Mouse (Mus musculus) stomach, postnatal 0 days (tissue): ENCODE data around the gene Sik3. TPM values are rescaled to one million over a fixed set of nuclear protein-coding genes. Genes with fewer than 3 reads are reported as not detected.

Source experiments
- ATAC-seq: fragments of 200-750 bp; cut with Nextera tagmentation; 2 replicates; pipeline ENCODE4 v1.8.0; 2017; ENCODE audit not compliant: low FRiP score, low TSS enrichment
- DNase-seq: peaks from one replicate; pipeline ENCODE4 v3.0.0-alpha.2; 2016; ENCODE audit warnings: low spot score
- H3K27ac ChIP-seq: fragments of 300-500 bp; sonication (generic); replicated peaks from 2 replicates; pipeline ENCODE4 v1.5.1; 2014; ENCODE audit warnings: mild to moderate bottlenecking, control low read depth
- H3K27me3 ChIP-seq: fragments of 300-500 bp; sonication (generic); 2 replicates; pipeline ENCODE4 v1.6.1; 2014; ENCODE audit warnings: low read length; ENCODE audit not compliant: control insufficient read depth, insufficient read depth
- H3K36me3 ChIP-seq: fragments of 300-500 bp; sonication (generic); 2 replicates; pipeline ENCODE4 v1.6.1; 2014; ENCODE audit warnings: low read length, mixed read lengths; ENCODE audit not compliant: control insufficient read depth, insufficient read depth
- H3K4me1 ChIP-seq: fragments of 300-500 bp; sonication (generic); replicated peaks from 2 replicates; pipeline ENCODE4 v1.6.1; 2014; ENCODE audit warnings: antibody characterized with exemption; ENCODE audit not compliant: control insufficient read depth, insufficient read depth
- H3K4me2 ChIP-seq: fragments of 300-500 bp; sonication (generic); replicated peaks from 2 replicates; pipeline ENCODE4 v1.6.1; 2014; ENCODE audit warnings: low read depth, mild to moderate bottlenecking, control low read depth, moderate library complexity
- H3K4me3 ChIP-seq: fragments of 300-500 bp; sonication (generic); 2 replicates; pipeline ENCODE4 v1.5.1; 2014; ENCODE audit warnings: low read depth, low read length, control low read depth
- H3K9ac ChIP-seq: fragments of 300-500 bp; sonication (generic); 2 replicates; pipeline ENCODE4 v1.6.1; 2014; ENCODE audit warnings: mild to moderate bottlenecking, low read length, control low read depth, mixed read lengths
- H3K9me3 ChIP-seq: fragments of 300-500 bp; sonication (generic); 2 replicates; pipeline ENCODE4 v1.6.1; 2016; ENCODE audit warnings: low read length; ENCODE audit not compliant: control insufficient read depth
- CTCF ChIP-seq: IDR thresholded peaks from 2 replicates; pipeline ENCODE4 v1.5.1; 2016; ENCODE audit warnings: antibody characterized with exemption, low read depth, mild to moderate bottlenecking, moderate library complexity
- EP300 ChIP-seq: optimal IDR thresholded peaks from 2 replicates; pipeline ENCODE3; 2016; ENCODE audit warnings: antibody characterized with exemption
- WGBS: fragments of 180-500 bp; shearing (Covaris S2); extraction: QIAGEN DNeasy Blood & Tissue Kit; methylation state at CpG from one replicate; pipeline ENCODE4 v1.1.7; 2014; 5-methylcytosine and 5-hydroxymethylcytosine counted together
- polyA plus RNA-seq: library from polyadenylated mRNA; unstranded; fragments of >200 nt; fragmentation: Nextera tagmentation; extraction: Ambion mirVana; gene quantifications from 2 replicates; pipeline ENCODE4 v1.2.1, GENCODE M21; 2015

The Sik3 gene
- polyA plus RNA-seq, 1 experiment from 2014 or later, result 6.8 TPM

GRCm38 (mm10) chr9:46214946-46215337 is 202.3 kb downstream of the Sik3 start:
- H3K4me3 ChIP-seq, result no peak overlapping the region
- H3K36me3 ChIP-seq, result peaks cover 4% of the 10 kb centered on the region
- no peak overlapping the region for H3K4me2 ChIP-seq
- ATAC-seq (no peak), DNase-seq (no peak)
- 94% methylated on average over 10 of the region's 10 CpGs for WGBS
- no peaks in the 10 kb centered on the region for H3K9me3 ChIP-seq
- H3K4me1 ChIP-seq, result no peaks in the 10 kb centered on the region
- H3K9ac ChIP-seq, result no peak overlapping the region
- TF ChIP-seq EP300 (no peak), CTCF (no peak)
- H3K27me3 ChIP-seq, result no peaks in the 10 kb centered on the region
- no peak overlapping the region for H3K27ac ChIP-seq

GRCm38 (mm10) chr9:46215338-46216322 is 203.0 kb downstream of the Sik3 start:
- H3K4me2 ChIP-seq, result 0 out of 2 replicates have a peak overlapping the region, but pooled peaks have one; percentile 3
- peak; percentile 44; the same call in 1 of the 2 replicates for ATAC-seq
- no peak overlapping the region for H3K9ac ChIP-seq
- DNase-seq, result no peak
- H3K4me3 ChIP-seq, result no peak overlapping the region
- H3K27me3 ChIP-seq, result no peaks in the 10 kb centered on the region
- no peaks in the 10 kb centered on the region for H3K9me3 ChIP-seq
- TF ChIP-seq EP300 (no peak), CTCF (no peak)
- 38% methylated on average over 11 of the region's 11 CpGs for WGBS
- peaks cover under 1% of the 10 kb centered on the region; the same call in 1 of the 2 replicates for H3K36me3 ChIP-seq
- 0 out of 2 replicates have a peak overlapping the region, but pooled peaks have one; percentile 9 for H3K27ac ChIP-seq
- no peaks in the 10 kb centered on the region for H3K4me1 ChIP-seq

- 90% methylated on average over 13 of the region's 13 CpGs for WGBS
- Histone ChIP-seq H3K4me3 (no peak overlapping the region), H3K9ac (no peak overlapping the region), H3K27me3 (no peaks in the 10 kb centered on the region), H3K4me2 (no peak overlapping the region), H3K9me3 (no peaks in the 10 kb centered on the region), H3K4me1 (no peaks in the 10 kb centered on the region), H3K27ac (no peak overlapping the region), H3K36me3 (peaks cover 4% of the 10 kb centered on the region)
- no peak for TF ChIP-seq EP300
- no peak for TF ChIP-seq CTCF
- no peak for ATAC-seq
- DNase-seq, result no peak
These were observed 204.3 kb downstream of the Sik3 start for GRCm38 (mm10) chr9:46216744-46217470.

GRCm38 (mm10) chr9:46218176-46218575 is 205.6 kb downstream of the Sik3 start:
- Histone ChIP-seq H3K4me2 (no peak overlapping the region), H3K4me3 (no peak overlapping the region), H3K9ac (no peak overlapping the region), H3K27me3 (no peaks in the 10 kb centered on the region), H3K9me3 (no peaks in the 10 kb centered on the region), H3K4me1 (no peaks in the 10 kb centered on the region), H3K36me3 (peaks cover 4% of the 10 kb centered on the region), H3K27ac (no peak overlapping the region)
- WGBS, result 81% methylated on average over 9 of the region's 9 CpGs
- TF ChIP-seq EP300, result no peak
- no peak for TF ChIP-seq CTCF
- DNase-seq (no peak), ATAC-seq (no peak)

- Histone ChIP-seq H3K27ac (no peak overlapping the region), H3K4me3 (no peak overlapping the region), H3K36me3 (peaks cover 4% of the 10 kb centered on the region), H3K9me3 (no peaks in the 10 kb centered on the region), H3K4me2 (no peak overlapping the region), H3K9ac (no peak overlapping the region), H3K27me3 (no peaks in the 10 kb centered on the region), H3K4me1 (no peaks in the 10 kb centered on the region)
- 88% methylated on average over 6 of the region's 6 CpGs for WGBS
- no peak for TF ChIP-seq EP300
- no peak for TF ChIP-seq CTCF
- no peak for DNase-seq
- ATAC-seq, result no peak
These were observed 210.5 kb downstream of the Sik3 start for GRCm38 (mm10) chr9:46223090-46223489.
